Comparison of ENCODE assay signal across 8 mouse cellular contexts in genomic region chr5:92082821-92083401, GRCm38 (mm10). TPM values are rescaled to one million over a fixed set of nuclear protein-coding genes. Genes with fewer than 3 reads are reported as not detected.
DNase-seq lines count a peak whose midpoint lies in the region; ATAC-seq and TF ChIP-seq lines count a peak whose summit lies in the region.

No protein-coding gene starts in this region.

- H3K27me3 ChIP-seq in intestine, postnatal 0 days (replicated peaks; ENCODE audit: control insufficient read depth, insufficient read depth, low read length), result no peaks in the 10 kb centered on the region
- no peaks in the 10 kb centered on the region for H3K27me3 ChIP-seq in midbrain, postnatal 0 days (ENCODE audit: insufficient read depth, low read length)
- H3K27me3 ChIP-seq in splenic B cell, adult 2 months (ENCODE audit: control insufficient read depth, insufficient read depth, low read length, poor library complexity, severe bottlenecking), result no peaks in the 10 kb centered on the region

- peak overlapping the region; percentile 99 for H3K27ac ChIP-seq in left cerebral cortex, adult 2 months
- peak overlapping the region; percentile 98 for H3K27ac ChIP-seq in intestine, postnatal 0 days (ENCODE audit: low read depth, low read length)
- peak overlapping the region; percentile 99 for H3K27ac ChIP-seq in midbrain, postnatal 0 days (ENCODE audit: low read depth, low read length)

- DNase-seq in left cerebral cortex, adult 2 months (ENCODE audit: extremely low spot score in 1 of 2, low spot score in 2 of 2), result peak; percentile 56 to 72
- DNase-seq in left cerebral cortex, postnatal 36 days (ENCODE audit: low spot score in 2 of 2), result no peak
- peak; percentile 65 for DNase-seq in embryo, embryonic 10 days (ENCODE audit: low spot score)
- DNase-seq in gastrocnemius, postnatal 25 days, result peak; percentile 69
- DNase-seq in liver, result peak; percentile 79
- DNase-seq in midbrain, postnatal 0 days (ENCODE audit: low spot score), result peak; percentile 66
- DNase-seq in splenic B cell, adult 2 months (ENCODE audit: low read depth, low spot score), result peak; percentile 70

- peak overlapping the region; percentile 91 for H3K9ac ChIP-seq in intestine, postnatal 0 days (ENCODE audit: low read depth, low read length)
- peak overlapping the region; percentile 79 for H3K9ac ChIP-seq in midbrain, postnatal 0 days (replicated peaks; ENCODE audit: low read length, poor library complexity, severe bottlenecking)

- TF ChIP-seq CTCF in left cerebral cortex, adult 2 months (IDR thresholded peaks at IDR 0.05), result no peak
- no peak for TF ChIP-seq CTCF in intestine, postnatal 0 days (IDR thresholded peaks at IDR 0.05; ENCODE audit: low read depth)
- TF ChIP-seq CTCF in midbrain, postnatal 0 days (IDR thresholded peaks at IDR 0.05), result no peak

- peak; percentile 64 for ATAC-seq in intestine, postnatal 0 days
- peak; percentile 73 for ATAC-seq in midbrain, postnatal 0 days (ENCODE audit: low FRiP score)

- H3K4me2 ChIP-seq in intestine, postnatal 0 days (replicated peaks; ENCODE audit: low read depth), result peak overlapping the region; percentile 85
- H3K4me2 ChIP-seq in midbrain, postnatal 0 days (ENCODE audit: low read depth, low read length, poor library complexity, severe bottlenecking), result peak overlapping the region; percentile 67

- no peaks in the 10 kb centered on the region for H3K9me3 ChIP-seq in intestine, postnatal 0 days (ENCODE audit: control insufficient read depth)
- no peaks in the 10 kb centered on the region for H3K9me3 ChIP-seq in midbrain, postnatal 0 days (ENCODE audit: low read length)

- intact Hi-C loops in left cerebral cortex, adult 2 months (cut with DNase I), result loop anchor here (1.0 to 5.0 kb wide), 2 partner anchors 34 to 54 kb away; partner anchors contain the start of gene Uso1
- intact Hi-C loops in left cerebral cortex, postnatal 36 days (cut with DNase I), result loop anchor here (1.0 to 2.0 kb wide), 3 partner anchors 40 to 120 kb away; partner anchors contain the start of genes Cdkl2, Rchy1 and Uso1

- no peaks in the 10 kb centered on the region for H3K36me3 ChIP-seq in intestine, postnatal 0 days (ENCODE audit: control insufficient read depth, insufficient read depth)
- no peaks in the 10 kb centered on the region for H3K36me3 ChIP-seq in midbrain, postnatal 0 days (ENCODE audit: insufficient read depth, low read length)
- no peaks in the 10 kb centered on the region for H3K36me3 ChIP-seq in splenic B cell, adult 2 months (ENCODE audit: control insufficient read depth, insufficient read depth, low read length, poor library complexity, severe bottlenecking)

- H3K4me1 ChIP-seq in intestine, postnatal 0 days (replicated peaks; ENCODE audit: control insufficient read depth, insufficient read depth, low read length), result peaks cover 6% of the 10 kb centered on the region; the same call in 1 of the 2 replicates
- peaks cover 9% of the 10 kb centered on the region for H3K4me1 ChIP-seq in midbrain, postnatal 0 days (ENCODE audit: insufficient read depth, low read length)

- whole genome bisulfite sequencing in intestine, postnatal 0 days, result under 1% methylated on average over 55 of the region's 55 CpGs
- 0% methylated on average over 34 of the region's 55 CpGs for WGBS in midbrain, postnatal 0 days

- peak overlapping the region; percentile 99 for H3K4me3 ChIP-seq in left cerebral cortex, adult 2 months
- peak overlapping the region; percentile 96 for H3K4me3 ChIP-seq in intestine, postnatal 0 days (ENCODE audit: low read depth, low read length)
- peak overlapping the region; percentile 66 for H3K4me3 ChIP-seq in midbrain, postnatal 0 days (ENCODE audit: low read depth, low read length)

RNA-seq across cellular contexts. Expression of gene G3bp2, which starts 0.6 kb away (rescaled TPM):
- 100 to 1,000 TPM; 228 to 236 TPM for total RNA-seq in left cerebral cortex, adult 2 months (2021)
- 100 to 1,000 TPM; 216 to 220 TPM for total RNA-seq in left cerebral cortex, postnatal 36 days (2021)
- 10 to 100 TPM; 48.8 to 51.7 TPM for total RNA-seq in gastrocnemius, postnatal 25 days (2021)
- polyA plus RNA-seq in intestine, postnatal 0 days (2015; fragmentation: Nextera tagmentation; extraction: Ambion mirVana), result 121 and 132 TPM in 2 replicates
- 167 and 221 TPM in 2 replicates for total RNA-seq in midbrain, postnatal 0 days (2014; rRNA removed)
- polyA plus RNA-seq in midbrain, postnatal 0 days (2015; fragmentation: Nextera tagmentation; extraction: Ambion mirVana), result 280 and 303 TPM in 2 replicates

RNA-seq across cellular contexts. Expression of gene Cdkl2, which starts 39.2 kb away (rescaled TPM):
- total RNA-seq in left cerebral cortex, adult 2 months (2021), result 10 to 100 TPM; 33.8 to 34.6 TPM
- 10 to 100 TPM; 32.7 to 36.5 TPM for total RNA-seq in left cerebral cortex, postnatal 36 days (2021)
- total RNA-seq in gastrocnemius, postnatal 25 days (2021), result 1 to 10 TPM; 3.7 to 4.1 TPM
- 3.2 and 3.3 TPM in 2 replicates for polyA plus RNA-seq in intestine, postnatal 0 days (2015; fragmentation: Nextera tagmentation; extraction: Ambion mirVana)
- total RNA-seq in midbrain, postnatal 0 days (2014; rRNA removed), result 20.3 and 26.1 TPM in 2 replicates
- polyA plus RNA-seq in midbrain, postnatal 0 days (2015; fragmentation: Nextera tagmentation; extraction: Ambion mirVana), result 32.4 and 33.8 TPM in 2 replicates

RNA-seq across cellular contexts. Expression of gene Uso1, which starts 54.8 kb away (rescaled TPM):
- 10 to 100 TPM; 79.1 to 84.0 TPM for total RNA-seq in left cerebral cortex, adult 2 months (2021)
- total RNA-seq in left cerebral cortex, postnatal 36 days (2021), result 10 to 100 TPM; 74.1 to 82.3 TPM
- total RNA-seq in gastrocnemius, postnatal 25 days (2021), result 10 to 100 TPM; 56.6 to 58.4 TPM
- polyA plus RNA-seq in intestine, postnatal 0 days (2015; fragmentation: Nextera tagmentation; extraction: Ambion mirVana), result 61.5 and 68.8 TPM in 2 replicates
- 22.4 and 23.6 TPM in 2 replicates for total RNA-seq in midbrain, postnatal 0 days (2014; rRNA removed)
- polyA plus RNA-seq in midbrain, postnatal 0 days (2015; fragmentation: Nextera tagmentation; extraction: Ambion mirVana), result 25.9 and 27.0 TPM in 2 replicates

Comparison
In these comparisons a context has a peak if more than half of its experiments do, and no peak if none do; other contexts are left out.
1. DNase-seq: peak in left cerebral cortex, adult 2 months (2 of 2), embryo, embryonic 10 days (single experiment), gastrocnemius, postnatal 25 days (single experiment), liver (single experiment), midbrain, postnatal 0 days (single experiment) and splenic B cell, adult 2 months (single experiment); none in left cerebral cortex, postnatal 36 days (0 of 2).
2. Peak in every context shown above with its lines, with median percentiles within 50 percentile points of each other: H3K27ac ChIP-seq and H3K4me3 ChIP-seq.